Mouse (Mus musculus): ENCODE measurements at regions not wholly inside any gene's neighbourhood (a gene's known extent, or its start where the extent isn't known, plus 50 kb on each side); places are given as distances from the start of the nearest gene placed in this dataset.

- DNase-seq (ENCODE audit: low spot score in 2 of 2), result no peak
Observed at GRCm38 (mm10) chr2:133362693-133363443, 189.1 kb upstream of the Bmp2 start.

DNA sequence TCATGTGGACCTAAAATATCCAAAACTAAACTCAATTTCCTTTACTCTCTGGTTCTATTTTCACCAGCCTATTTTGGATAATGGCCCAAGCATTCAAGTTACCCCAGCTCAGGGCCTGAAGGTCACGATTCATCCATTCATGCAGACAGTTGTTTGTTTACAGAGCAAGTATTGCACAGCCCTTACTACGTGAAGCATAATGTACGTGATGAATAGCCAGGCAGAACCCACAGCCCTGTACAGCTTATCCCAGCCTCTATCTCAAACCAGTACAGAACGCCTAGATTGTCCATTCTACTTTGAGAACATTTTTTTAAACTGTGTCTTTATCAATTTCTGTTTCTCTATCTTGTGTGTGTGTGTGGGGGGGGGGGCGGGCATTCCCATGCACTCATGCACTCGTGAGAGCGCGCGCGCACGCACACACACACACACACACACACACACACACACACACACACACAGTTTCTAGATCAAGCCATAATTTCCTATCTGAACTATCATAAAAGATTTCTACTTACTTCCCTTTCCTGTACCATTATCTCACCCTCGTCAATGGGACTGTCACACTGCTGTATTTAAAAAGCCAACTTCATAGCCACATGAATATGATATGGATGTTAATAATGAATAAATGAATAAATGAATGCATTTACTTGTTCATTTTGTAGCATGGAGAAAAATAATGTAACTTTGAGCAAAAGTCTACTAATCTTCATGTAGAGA is 180.3 kb upstream of the Bmp2 start:
- DNase-seq (ENCODE audit: low spot score in 2 of 2), result no peak

- no peak for DNase-seq (ENCODE audit: low spot score in 2 of 2)
Observed at GRCm38 (mm10) chr2:133373543-133373942, 178.4 kb upstream of the Bmp2 start.

GRCm38 (mm10) chr2:133381054-133381453 is 170.9 kb upstream of the Bmp2 start:
- DNase-seq (ENCODE audit: low spot score in 2 of 2), result peak in 1 of 2 experiments; percentile 14

DNA sequence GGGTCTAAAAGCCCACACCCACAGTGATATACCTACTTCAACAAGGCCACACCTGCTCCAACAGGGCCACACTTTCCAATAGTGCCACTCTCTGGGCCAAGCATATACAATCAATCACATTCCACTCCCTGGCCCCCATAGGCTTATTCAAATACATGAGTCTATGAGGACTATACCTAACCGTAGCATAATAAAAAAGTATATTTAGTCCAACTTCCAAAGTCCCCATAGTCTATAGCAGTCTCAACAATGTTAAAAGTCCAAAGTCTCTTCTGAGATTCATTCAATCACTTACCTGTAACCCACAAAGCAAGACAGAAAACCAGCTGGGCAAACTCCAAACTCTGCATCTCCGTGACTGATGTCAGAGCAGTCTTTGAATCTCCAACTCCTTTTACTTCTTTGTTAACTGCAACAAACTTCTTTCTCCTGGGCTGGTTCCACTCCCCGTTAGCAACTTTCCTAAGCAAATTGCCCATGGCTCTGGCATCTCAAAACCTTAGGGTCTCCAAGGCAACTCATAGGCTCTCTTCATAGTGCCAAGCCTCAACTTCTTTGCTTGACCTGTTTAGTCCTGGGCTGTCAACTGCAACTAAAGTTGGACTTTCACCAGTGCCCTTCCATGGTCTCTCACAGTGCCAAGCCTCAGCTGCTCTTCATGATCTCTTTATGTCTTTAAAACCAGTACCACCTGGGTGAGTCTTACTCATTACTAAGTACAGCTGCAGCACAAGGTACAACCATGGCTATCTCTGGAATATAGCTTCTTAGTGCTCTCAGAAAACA is 168.6 kb upstream of the Bmp2 start:
- DNase-seq (ENCODE audit: low spot score in 2 of 2), result no peak

DNA sequence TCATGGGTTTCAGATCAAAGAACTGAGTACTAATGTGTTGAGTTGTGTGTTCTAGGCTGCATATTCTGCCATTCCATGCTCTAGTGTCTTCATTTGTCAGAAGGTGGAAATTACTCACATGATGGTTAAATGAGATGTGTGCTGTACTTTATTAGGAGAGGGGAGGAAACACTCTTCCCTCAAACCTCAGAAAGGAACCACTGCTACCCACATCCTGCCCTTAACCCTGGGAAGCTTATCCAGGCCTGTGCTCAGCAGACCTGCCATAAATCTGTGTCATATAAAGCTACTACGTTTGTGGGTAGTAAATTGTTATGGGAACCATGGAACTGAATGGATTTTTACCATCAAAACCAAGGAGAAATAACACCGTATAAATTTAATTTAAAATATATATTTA is 166.7 kb upstream of the Bmp2 start:
- DNase-seq (ENCODE audit: low spot score in 2 of 2), result no peak

DNA sequence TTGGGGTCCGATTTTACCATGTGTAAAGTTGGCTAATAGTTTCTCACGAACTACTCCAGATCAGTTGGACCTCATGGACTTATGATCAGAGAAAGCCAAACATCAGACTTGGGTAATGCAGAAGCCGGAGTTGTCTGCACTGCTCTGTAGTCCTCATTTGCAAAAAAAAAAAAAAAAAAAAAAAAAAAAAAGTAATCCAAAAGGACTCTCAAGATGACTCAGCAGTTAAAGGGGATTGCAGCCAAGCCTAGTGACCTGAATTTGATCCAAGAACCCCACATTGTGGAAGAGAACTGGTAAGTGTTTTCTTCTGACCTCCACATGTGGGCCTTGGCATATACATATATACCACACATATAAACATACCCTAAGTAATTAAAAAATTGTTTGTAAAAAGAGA is 164.6 kb upstream of the Bmp2 start:
- DNase-seq (ENCODE audit: low spot score in 2 of 2), result no peak

- DNase-seq (ENCODE audit: low spot score in 2 of 2), result no peak
Observed at GRCm38 (mm10) chr2:133392298-133392697, 159.7 kb upstream of the Bmp2 start.

DNA sequence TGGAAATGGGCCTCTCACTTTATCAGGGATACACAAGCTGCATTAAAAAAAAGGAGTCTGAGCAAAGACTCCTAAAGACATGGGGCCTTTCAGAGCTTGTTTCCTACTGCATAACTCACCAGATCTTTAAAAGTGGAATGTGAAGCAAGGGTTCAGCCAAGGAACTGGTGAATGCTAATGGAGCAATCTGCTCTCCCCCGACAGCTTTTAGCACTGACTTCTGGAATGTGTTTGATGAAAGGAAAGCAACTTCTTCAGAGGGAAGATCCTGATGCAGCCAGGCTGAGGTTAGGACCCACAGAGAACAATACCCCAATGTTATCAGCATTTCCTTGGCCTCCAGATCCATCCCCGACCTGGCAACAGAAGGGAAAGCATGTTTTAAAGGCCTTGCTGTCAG is 154.4 kb upstream of the Bmp2 start:
- no peak for DNase-seq (ENCODE audit: low spot score in 2 of 2)

- DNase-seq (ENCODE audit: low spot score in 2 of 2), result no peak
Observed at GRCm38 (mm10) chr2:133399059-133399690, 152.8 kb upstream of the Bmp2 start.

DNA sequence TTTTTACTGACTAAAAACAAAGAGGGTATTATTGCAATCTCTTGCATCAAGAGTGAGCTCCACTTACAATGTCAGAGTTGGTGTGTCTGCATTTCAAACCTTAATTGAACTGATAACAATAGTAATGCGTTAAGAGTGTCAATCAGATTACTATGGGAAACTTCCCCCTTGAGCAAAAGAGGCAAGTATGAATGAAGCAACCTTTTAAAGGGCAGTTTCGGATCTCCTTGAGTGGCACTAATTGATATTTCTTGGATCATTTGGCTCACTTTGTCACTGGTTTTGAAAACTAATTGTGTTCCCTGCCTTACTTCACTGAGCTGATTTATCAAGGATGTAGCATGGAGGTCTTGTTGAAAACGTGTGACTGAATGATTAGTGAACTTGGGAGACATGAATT is 151.0 kb upstream of the Bmp2 start:
- no peak for DNase-seq (ENCODE audit: low spot score in 2 of 2)

DNA sequence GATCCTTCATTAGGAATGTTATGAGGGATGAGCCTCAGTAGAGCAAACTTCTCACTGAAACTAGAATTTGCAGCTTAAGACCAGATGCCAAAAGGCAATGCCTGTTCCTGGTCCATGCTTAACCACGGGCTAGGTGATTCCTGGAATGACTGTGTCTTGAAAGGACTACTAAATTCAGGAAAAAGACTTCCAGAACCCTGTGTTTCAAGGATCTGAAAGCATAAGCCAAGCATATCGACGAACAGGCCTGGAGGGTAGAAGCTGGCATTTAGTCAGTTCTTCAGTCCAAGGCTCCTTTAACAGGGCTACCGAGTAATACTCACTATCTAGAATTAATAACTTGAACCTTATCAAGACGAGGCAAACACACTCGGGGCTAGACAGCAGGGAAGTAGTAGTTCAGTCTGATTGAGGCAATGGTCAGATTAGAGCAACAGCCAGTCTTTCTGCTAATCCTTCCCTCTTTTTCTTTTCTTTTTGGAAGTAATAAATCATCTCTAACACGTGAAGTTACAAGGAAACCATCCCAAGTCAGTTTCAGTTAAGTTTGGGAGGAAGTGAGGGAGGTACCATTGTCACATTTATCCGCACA is 134.9 kb upstream of the Bmp2 start:
- no peak for DNase-seq (ENCODE audit: low spot score in 2 of 2)

- no peak for DNase-seq (ENCODE audit: low spot score in 2 of 2)
Observed at GRCm38 (mm10) chr2:133419686-133420303, 132.2 kb upstream of the Bmp2 start.

DNA sequence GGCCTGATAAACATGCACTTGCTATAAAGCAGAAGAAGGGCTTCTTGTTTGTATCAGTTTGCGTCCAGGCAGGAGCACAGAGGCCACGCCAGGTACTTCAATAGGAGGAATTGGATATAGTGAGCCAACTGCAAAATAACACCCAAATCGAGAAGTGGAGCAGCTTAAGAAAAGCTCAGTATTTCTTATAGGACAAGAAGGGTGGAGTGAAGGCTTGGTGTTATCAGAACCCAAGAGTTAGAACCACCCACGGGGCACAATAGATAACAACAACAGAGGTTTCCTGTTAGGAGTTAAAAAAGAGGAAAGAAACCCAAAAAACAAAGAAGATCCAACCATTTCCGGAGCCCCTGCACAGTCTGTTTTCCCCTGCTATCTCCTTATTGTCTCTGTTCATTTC is 126.4 kb upstream of the Bmp2 start:
- DNase-seq (ENCODE audit: low spot score in 2 of 2), result no peak

DNA sequence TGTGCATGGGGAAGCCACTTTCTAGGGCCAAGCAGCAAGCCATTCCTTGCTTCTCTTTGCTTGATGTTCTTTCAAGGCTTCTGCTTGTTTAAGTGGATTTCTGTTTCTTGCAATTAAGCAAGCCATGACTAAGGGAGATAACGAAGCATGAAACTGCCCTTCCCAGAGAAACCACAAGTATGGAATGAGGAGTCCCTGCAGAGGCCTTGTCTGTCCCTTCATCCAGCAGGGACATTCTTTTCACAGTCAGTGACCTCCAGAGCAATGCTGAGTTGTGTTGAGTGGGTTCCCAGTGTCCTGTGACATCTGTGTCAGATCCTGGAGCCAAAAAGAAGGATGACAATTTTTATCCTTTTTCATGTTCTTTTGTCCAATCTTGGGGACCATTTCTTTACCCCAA is 124.9 kb upstream of the Bmp2 start:
- no peak for DNase-seq (ENCODE audit: low spot score in 2 of 2)

DNA sequence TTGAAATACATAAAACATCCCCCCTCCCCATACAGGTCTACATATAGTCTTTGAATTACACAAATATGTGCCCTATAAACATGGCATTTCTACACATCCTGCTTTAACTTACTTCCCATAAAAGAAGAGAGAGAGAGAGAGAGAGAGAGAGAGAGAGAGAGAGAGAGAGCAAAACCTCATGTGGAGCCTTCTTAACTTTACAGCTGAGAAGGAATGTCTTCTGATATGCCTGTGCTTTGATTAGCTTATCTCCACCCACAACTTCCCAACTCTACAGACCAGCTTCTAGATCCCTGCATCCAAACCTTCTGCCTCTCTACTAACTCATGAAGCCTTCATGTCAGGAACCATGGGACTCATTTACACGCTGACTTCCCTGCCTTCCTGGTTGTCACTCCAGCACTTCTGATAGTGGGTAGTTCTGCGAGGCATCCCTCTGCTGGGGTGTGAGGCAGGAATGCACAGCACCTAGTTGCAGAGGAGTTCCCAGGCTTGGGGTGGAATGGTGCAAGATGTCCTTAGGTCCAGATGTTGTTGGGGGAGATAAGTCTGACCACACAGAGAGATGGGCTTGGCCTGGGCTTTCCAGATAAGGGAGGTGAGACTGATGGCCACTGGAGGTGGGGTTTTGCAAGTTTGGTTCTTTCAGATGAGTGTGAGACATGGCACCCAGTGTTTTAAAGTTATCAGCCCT is 122.4 kb upstream of the Bmp2 start:
- DNase-seq (ENCODE audit: low spot score in 2 of 2), result peak in 1 of 2 experiments; percentile 14

- DNase-seq (ENCODE audit: low spot score in 2 of 2), result peak in 1 of 2 experiments; percentile 37
Observed at GRCm38 (mm10) chr2:133430741-133431438, 121.1 kb upstream of the Bmp2 start.

DNA sequence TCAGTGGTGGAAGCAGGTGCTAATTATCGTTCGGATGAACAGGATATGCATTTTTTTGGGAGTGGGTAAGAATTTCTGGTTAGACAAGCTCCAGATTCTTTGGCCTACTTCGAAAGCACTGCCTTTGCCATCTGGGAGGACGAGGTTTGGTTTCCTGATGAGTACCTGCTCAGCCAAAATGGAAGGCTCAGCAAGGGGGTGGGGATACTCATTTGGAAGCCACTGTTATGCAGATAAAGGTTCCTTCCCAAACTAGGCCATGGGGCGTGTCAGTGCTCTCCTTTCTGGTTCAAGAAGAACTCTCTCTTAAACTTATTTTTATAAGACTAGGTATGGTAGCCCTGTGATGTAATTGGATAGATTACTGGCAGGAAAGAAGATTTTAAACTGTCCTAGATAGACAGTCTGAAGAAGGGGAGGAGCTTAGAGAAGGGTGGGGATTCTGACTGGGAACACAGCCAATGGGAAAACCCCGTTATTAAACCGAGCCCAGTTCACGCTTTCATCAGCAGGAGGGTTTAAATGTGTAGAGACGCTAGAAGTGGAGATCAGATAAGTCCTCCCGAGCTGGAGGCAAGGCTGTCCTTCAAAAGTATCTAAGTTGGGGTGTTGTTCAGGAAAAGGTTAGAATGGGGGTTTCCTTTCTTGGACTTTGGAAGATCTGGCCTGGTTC is 119.7 kb upstream of the Bmp2 start:
- no peak for DNase-seq (ENCODE audit: low spot score in 2 of 2)
